Mouse (Mus musculus) neural tube, embryonic 13.5 days (tissue): ENCODE data around the gene Mcl1. TPM values are rescaled to one million over a fixed set of nuclear protein-coding genes. Genes with fewer than 3 reads are reported as not detected.
"Not testable (repeated sequence)": the region's sequence is repeated elsewhere in the genome, so short reads cannot be mapped to it uniquely, and the experiment has no call there.

Source experiments
- ATAC-seq: fragments of 200-750 bp; cut with Nextera tagmentation; 2 replicates; pipeline ENCODE4 v1.8.0; 2017; ENCODE audit warnings: low read depth, mild to moderate bottlenecking, moderate TSS enrichment, moderate library complexity
- H3K27ac ChIP-seq: fragments of 300-500 bp; sonication (generic); replicated peaks from 2 replicates; pipeline ENCODE4 v1.5.1; 2015; ENCODE audit warnings: moderate library complexity, mild to moderate bottlenecking, inconsistent platforms
- H3K27me3 ChIP-seq: fragments of 300-500 bp; sonication (generic); 2 replicates; pipeline ENCODE4 v1.6.1; 2015; ENCODE audit warnings: mild to moderate bottlenecking, inconsistent platforms
- H3K36me3 ChIP-seq: fragments of 300-500 bp; sonication (generic); 2 replicates; pipeline ENCODE4 v1.6.1; 2015; ENCODE audit warnings: mild to moderate bottlenecking, inconsistent platforms
- H3K4me1 ChIP-seq: fragments of 300-500 bp; sonication (generic); replicated peaks from 2 replicates; pipeline ENCODE4 v1.6.1; 2015; ENCODE audit warnings: inconsistent platforms
- H3K4me2 ChIP-seq: fragments of 300-500 bp; sonication (generic); 2 replicates; pipeline ENCODE4 v1.6.1; 2015; ENCODE audit warnings: inconsistent platforms, mild to moderate bottlenecking, moderate library complexity
- H3K4me3 ChIP-seq: fragments of 300-500 bp; sonication (generic); 2 replicates; pipeline ENCODE4 v1.5.1; 2015; ENCODE audit warnings: mild to moderate bottlenecking, inconsistent platforms
- H3K9ac ChIP-seq: fragments of 300-500 bp; sonication (generic); 2 replicates; pipeline ENCODE4 v1.6.1; 2015; ENCODE audit warnings: moderate library complexity, mild to moderate bottlenecking, inconsistent platforms
- H3K9me3 ChIP-seq: fragments of 300-500 bp; sonication (generic); 2 replicates; pipeline ENCODE4 v1.6.1; 2016; ENCODE audit warnings: inconsistent platforms
- WGBS: fragments of 180-500 bp; shearing (Covaris S2); methylation state at CpG from one replicate; pipeline ENCODE4 v1.1.7; 2015; 5-methylcytosine and 5-hydroxymethylcytosine counted together
- polyA plus RNA-seq: library from polyadenylated mRNA; unstranded; fragments of >200 nt; fragmentation: Nextera tagmentation; extraction: Ambion mirVana; gene quantifications from 2 replicates; pipeline ENCODE4 v1.2.1, GENCODE M21; 2015

Gene Mcl1
- polyA plus RNA-seq, 1 experiment from 2014 or later: 57.1 TPM

DNA sequence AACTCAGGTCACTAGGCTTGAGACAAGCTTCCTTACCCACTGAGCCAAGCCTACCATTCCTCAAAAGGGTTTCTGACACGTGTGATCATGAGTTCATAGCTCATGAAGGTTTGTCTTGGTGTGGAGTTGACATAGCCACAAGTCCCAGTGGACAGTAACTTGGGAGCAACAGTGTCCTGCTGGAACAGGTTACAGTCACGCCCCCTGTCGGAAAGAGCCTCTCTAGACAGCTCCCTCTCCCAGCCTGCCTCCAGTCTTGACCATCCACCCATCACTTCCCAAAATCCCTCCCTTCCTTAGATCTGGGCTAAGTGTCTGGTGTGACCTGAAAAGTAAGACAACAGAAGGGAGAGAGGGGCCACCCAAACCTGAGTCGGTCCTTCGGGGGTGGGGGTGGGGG is 24.3 kb downstream of the Mcl1 start:
- Histone ChIP-seq H3K36me3 (no peaks in the 10 kb centered on the region), H3K27ac (no peak overlapping the region), H3K4me2 (no peak overlapping the region), H3K4me1 (peaks cover 36% of the 10 kb centered on the region), H3K4me3 (no peak overlapping the region), H3K9me3 (no peaks in the 10 kb centered on the region), H3K27me3 (no peaks in the 10 kb centered on the region), H3K9ac (no peak overlapping the region)
- 59% methylated on average over 5 of the region's 5 CpGs for WGBS
- no peak for ATAC-seq

- Histone ChIP-seq H3K36me3 (no peaks in the 10 kb centered on the region), H3K4me1 (peaks cover 48% of the 10 kb centered on the region), H3K4me2 (no peak overlapping the region), H3K9ac (no peak overlapping the region), H3K4me3 (no peak overlapping the region), H3K27ac (no peak overlapping the region), H3K27me3 (no peaks in the 10 kb centered on the region), H3K9me3 (no peaks in the 10 kb centered on the region)
- 51% methylated on average over 5 of the region's 8 CpGs for WGBS
- no peak for ATAC-seq
These were observed 26.3 kb downstream of the Mcl1 start for GRCm38 (mm10) chr3:95684846-95685245.

DNA sequence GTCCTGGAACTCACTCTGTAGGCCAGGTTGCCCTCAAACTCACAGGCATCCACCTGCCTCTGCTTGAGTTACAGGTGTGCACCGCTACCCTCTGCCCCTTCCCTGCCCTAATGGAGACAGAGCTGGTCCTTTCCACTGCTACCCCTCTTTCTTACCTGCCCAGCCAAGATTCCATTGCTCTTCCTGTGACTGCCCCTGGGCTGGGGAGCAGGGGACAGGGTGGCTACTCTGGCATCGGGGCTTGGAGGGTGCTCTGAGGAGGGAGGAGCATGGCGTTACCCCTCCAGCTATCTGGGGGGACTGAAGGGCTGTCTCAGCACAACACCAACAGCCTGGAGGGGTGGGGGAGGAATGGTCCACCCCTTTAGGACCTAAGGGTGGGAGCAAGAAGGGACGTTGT is 26.7 kb downstream of the Mcl1 start:
- H3K4me2 ChIP-seq: no peak overlapping the region
- H3K27me3 ChIP-seq: no peaks in the 10 kb centered on the region
- no peaks in the 10 kb centered on the region for H3K36me3 ChIP-seq
- H3K9ac ChIP-seq: no peak overlapping the region
- H3K4me1 ChIP-seq: peaks cover 47% of the 10 kb centered on the region
- no peak for ATAC-seq
- WGBS: 78% methylated on average over 4 of the region's 4 CpGs
- no peak overlapping the region for H3K27ac ChIP-seq
- no peaks in the 10 kb centered on the region for H3K9me3 ChIP-seq
- no peak overlapping the region for H3K4me3 ChIP-seq

DNA sequence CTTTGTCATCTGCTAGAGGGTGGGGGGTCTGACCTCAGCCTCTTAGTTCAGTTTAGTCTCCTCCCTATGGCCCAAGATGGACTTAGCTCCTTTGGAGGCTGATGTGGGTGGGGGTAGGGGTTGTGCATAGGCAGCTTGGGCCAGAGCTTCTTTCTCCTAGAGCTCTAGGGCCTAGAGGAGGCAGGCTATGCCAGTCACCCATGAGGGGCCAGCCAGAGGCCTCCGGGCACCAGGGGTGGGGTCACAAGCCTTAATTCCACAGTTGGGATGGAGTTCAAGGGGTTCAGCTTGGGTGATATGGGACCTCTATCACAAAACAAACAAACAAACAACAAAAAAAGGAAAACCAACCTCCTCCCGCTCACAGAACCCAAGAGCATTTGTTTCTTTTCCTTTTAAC is 27.1 kb downstream of the Mcl1 start:
- WGBS: 79% methylated on average over 2 of the region's 2 CpGs

DNA sequence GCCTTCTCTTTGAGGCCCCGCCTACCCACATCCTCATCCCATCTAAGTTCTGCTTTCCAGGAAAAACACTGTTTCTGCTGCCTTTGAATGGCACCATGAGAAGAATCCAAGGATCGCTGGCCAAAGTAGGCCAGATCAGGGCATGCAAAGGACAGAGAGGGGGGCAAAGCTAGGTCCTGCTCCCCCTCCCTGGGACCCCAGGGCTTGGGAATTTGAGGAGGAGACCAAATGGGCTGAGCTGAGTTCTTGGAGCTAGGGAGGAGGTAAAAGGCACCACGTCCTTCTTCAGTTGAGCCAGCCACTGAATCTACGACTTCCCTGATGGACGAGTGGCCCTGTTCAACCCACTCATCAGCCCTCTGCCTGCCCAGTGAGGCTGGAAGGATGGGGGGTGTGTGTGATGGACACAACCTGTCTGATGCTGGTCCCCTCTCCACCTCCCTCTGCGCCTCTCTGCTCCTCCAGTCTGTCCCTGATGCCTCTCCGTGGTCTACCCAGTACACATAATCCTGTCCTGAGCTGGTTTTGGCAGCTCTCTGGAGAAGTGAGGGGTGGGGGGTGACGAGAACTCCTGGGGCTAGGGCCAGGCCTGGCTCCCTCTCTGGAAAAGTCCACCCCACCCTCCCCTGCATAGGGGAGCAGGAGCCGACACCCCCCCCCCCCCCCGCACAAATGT is 28.0 kb downstream of the Mcl1 start:
- WGBS: 51% methylated on average over 10 of the region's 10 CpGs
- no peak overlapping the region for H3K27ac ChIP-seq
- no peaks in the 10 kb centered on the region for H3K27me3 ChIP-seq
- peaks cover 3% of the 10 kb centered on the region; the same call in 1 of the 2 replicates for H3K36me3 ChIP-seq
- 0 out of 2 replicates have a peak, but pooled peaks have one; percentile 10 for ATAC-seq
- H3K4me2 ChIP-seq: peak overlapping the region; percentile 74
- no peak overlapping the region for H3K9ac ChIP-seq
- peaks cover 34% of the 10 kb centered on the region for H3K4me1 ChIP-seq
- no peaks in the 10 kb centered on the region for H3K9me3 ChIP-seq
- H3K4me3 ChIP-seq: 0 out of 2 replicates have a peak overlapping the region, but pooled peaks have one; percentile 40

More for the DNA sequence above, 27.1 kb downstream of the Mcl1 start:
- no peaks in the 10 kb centered on the region for H3K36me3 ChIP-seq
- ATAC-seq: no peak
- no peak overlapping the region for H3K9ac ChIP-seq
- H3K27ac ChIP-seq: no peak overlapping the region
- no peaks in the 10 kb centered on the region for H3K9me3 ChIP-seq
- H3K27me3 ChIP-seq: no peaks in the 10 kb centered on the region
- H3K4me2 ChIP-seq: no peak overlapping the region
- H3K4me3 ChIP-seq: no peak overlapping the region
- peaks cover 43% of the 10 kb centered on the region for H3K4me1 ChIP-seq

GRCm38 (mm10) chr3:95687168-95687523 is 28.6 kb downstream of the Mcl1 start:
- 0 out of 2 replicates have a peak, but pooled peaks have one; percentile 14 for ATAC-seq

GRCm38 (mm10) chr3:95687524-95688421 is 29.2 kb downstream of the Mcl1 start, which contains the start of gene Adamtsl4:
Adamtsl4 (minus strand) TSS chr3:95687917.
- Histone ChIP-seq H3K9me3 (no peaks in the 10 kb centered on the region), H3K27ac (no peak within 1 kb of the TSS), H3K9ac (peak within 1 kb of the TSS; percentile 64), H3K4me2 (peak within 1 kb of the TSS; percentile 74), H3K4me1 (peaks cover 32% of the 10 kb centered on the region), H3K27me3 (no peaks in the 10 kb centered on the region), H3K4me3 (peak within 1 kb of the TSS; percentile 40), H3K36me3 (peaks cover 3% of the 10 kb centered on the region; the same call in 1 of the 2 replicates)
- peak; percentile 69 for ATAC-seq
- WGBS: 4% methylated on average over 50 of the region's 50 CpGs

More at GRCm38 (mm10) chr3:95687168-95687523, 28.6 kb downstream of the Mcl1 start:
- Histone ChIP-seq H3K36me3 (peaks cover 3% of the 10 kb centered on the region; the same call in 1 of the 2 replicates), H3K27me3 (no peaks in the 10 kb centered on the region), H3K9ac (peak overlapping the region; percentile 64), H3K4me1 (peaks cover 32% of the 10 kb centered on the region), H3K9me3 (no peaks in the 10 kb centered on the region), H3K4me2 (peak overlapping the region; percentile 74), H3K27ac (no peak overlapping the region), H3K4me3 (peak overlapping the region; percentile 40)
- WGBS: 10% methylated on average over 4 of the region's 4 CpGs

DNA sequence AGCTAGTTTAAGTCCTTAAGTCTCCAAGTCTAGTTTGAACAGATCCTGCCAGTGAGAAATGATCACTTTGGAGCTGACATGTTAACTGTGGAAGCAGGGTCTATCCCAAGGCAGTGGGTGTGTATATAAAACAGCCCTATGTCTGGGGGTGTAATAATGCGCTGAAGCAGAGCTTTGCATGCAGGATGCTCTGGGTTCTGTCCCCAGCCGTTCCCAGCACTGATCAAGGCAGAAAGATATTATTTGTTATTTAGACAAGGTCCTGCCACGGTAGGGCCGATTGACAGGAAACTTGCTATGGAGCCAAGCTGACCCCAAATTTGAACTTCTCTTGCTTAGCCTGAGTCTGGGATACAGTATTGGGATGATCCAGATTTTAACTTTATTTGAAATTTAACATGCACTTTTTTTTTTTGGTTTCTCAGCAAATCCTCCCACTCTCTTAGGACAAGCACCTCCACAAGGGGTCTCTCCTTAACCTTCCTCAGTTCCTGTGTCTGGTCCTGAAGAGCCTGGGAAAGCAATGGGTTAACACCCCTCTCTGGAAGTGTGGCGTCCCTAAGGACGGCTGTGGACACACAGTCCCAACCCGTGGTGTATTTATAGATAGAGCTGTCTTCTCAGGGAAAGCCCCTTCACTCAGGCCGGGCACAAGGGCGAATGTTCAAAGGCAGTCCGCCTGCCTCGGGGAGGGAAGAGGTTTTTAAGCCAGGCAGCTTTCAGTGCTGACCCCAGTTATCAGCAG is 30.8 kb downstream of the Mcl1 start:
- 42% methylated on average over 11 of the region's 11 CpGs for WGBS

GRCm38 (mm10) chr3:95689940-95690339 is 31.4 kb downstream of the Mcl1 start:
- Histone ChIP-seq H3K4me2 (no peak overlapping the region), H3K4me1 (peaks cover 32% of the 10 kb centered on the region), H3K27me3 (no peaks in the 10 kb centered on the region), H3K9me3 (no peaks in the 10 kb centered on the region), H3K4me3 (no peak overlapping the region), H3K36me3 (peaks cover 7% of the 10 kb centered on the region; the same call in 1 of the 2 replicates), H3K27ac (no peak overlapping the region), H3K9ac (no peak overlapping the region)
- WGBS: 45% methylated on average over 2 of the region's 2 CpGs
- no peak for ATAC-seq

More for the DNA sequence above, 30.8 kb downstream of the Mcl1 start:
- H3K27ac ChIP-seq: no peak overlapping the region
- no peaks in the 10 kb centered on the region for H3K27me3 ChIP-seq
- H3K4me2 ChIP-seq: no peak overlapping the region
- H3K4me1 ChIP-seq: peaks cover 32% of the 10 kb centered on the region
- H3K4me3 ChIP-seq: no peak overlapping the region
- no peaks in the 10 kb centered on the region for H3K9me3 ChIP-seq
- peaks cover 7% of the 10 kb centered on the region; the same call in 1 of the 2 replicates for H3K36me3 ChIP-seq
- no peak overlapping the region for H3K9ac ChIP-seq
- no peak for ATAC-seq

- H3K9ac ChIP-seq, H3K4me2 ChIP-seq, H3K27me3 ChIP-seq, H3K9me3 ChIP-seq, H3K27ac ChIP-seq, ATAC-seq, H3K36me3 ChIP-seq, H3K4me3 ChIP-seq: not testable (repeated sequence)
- H3K4me1 ChIP-seq: peaks cover 34% of the 10 kb centered on the region
- WGBS: 95% methylated on average over 2 of the region's 2 CpGs
These were observed 32.0 kb downstream of the Mcl1 start for GRCm38 (mm10) chr3:95690552-95690951.

- no peak overlapping the region for H3K27ac ChIP-seq
- 86% methylated on average over 6 of the region's 6 CpGs for WGBS
- no peak overlapping the region for H3K4me3 ChIP-seq
- H3K27me3 ChIP-seq: no peaks in the 10 kb centered on the region
- H3K9me3 ChIP-seq: no peaks in the 10 kb centered on the region
- peaks cover 29% of the 10 kb centered on the region for H3K4me1 ChIP-seq
- no peak for ATAC-seq
- peaks cover 7% of the 10 kb centered on the region; the same call in 1 of the 2 replicates for H3K36me3 ChIP-seq
- no peak overlapping the region for H3K9ac ChIP-seq
- no peak overlapping the region for H3K4me2 ChIP-seq
These were observed 34.1 kb downstream of the Mcl1 start for GRCm38 (mm10) chr3:95692677-95693076.
